Mouse (Mus musculus) megakaryocyte, embryonic 14.5 days (primary cell): Measurements from ENCODE around the gene Pgm1.

ENCODE experiments used
- FLI1 ChIP-seq: IDR thresholded peaks from 2 replicates; pipeline ENCODE4 v1.6.1; 2012; ENCODE audit warnings: low read length, inconsistent platforms, mixed read lengths
- GATA1 ChIP-seq: IDR thresholded peaks from 3 replicates; pipeline ENCODE4 v1.6.1; 2012; ENCODE audit warnings: mixed read lengths, low read length, inconsistent platforms, borderline replicate concordance

GRCm38 (mm10) chr4:100000971-100001370 lies 71.8 kb downstream of the Pgm1 start:
- TF ChIP-seq GATA1 (no peak), FLI1 (no peak)
